Mouse (Mus musculus): ENCODE data around the gene Iscu. TPM values are rescaled to one million over a fixed set of nuclear protein-coding genes. Genes with fewer than 3 reads are reported as not detected.
A peak's percentile ranks its signal among the peaks of the same experiment; 100 is the strongest.

Iscu gene
- polyA plus RNA-seq, 2 experiments from 2014 or later: 7.1 to 10.8 TPM

- ATAC-seq: peak; percentile 44
Measured at GRCm38 (mm10) chr5:113815638-113816152, 43.1 kb downstream of the Iscu start.

GRCm38 (mm10) chr5:113818572-113818971 lies 46.0 kb downstream of the Iscu start:
- no peak for ATAC-seq

GRCm38 (mm10) chr5:113824228-113824627 lies 51.7 kb downstream of the Iscu start:
- ATAC-seq: peak; percentile 54

GRCm38 (mm10) chr5:113825558-113825957 lies 53.0 kb downstream of the Iscu start:
- ATAC-seq: peak; percentile 69

GRCm38 (mm10) chr5:113826619-113827018 lies 54.1 kb downstream of the Iscu start:
- no peak for ATAC-seq

Other genes starting within 250 kb of the Iscu start
- gene Cmklr1, start 122.3 kb upstream of the Iscu start, polyA plus RNA-seq (2017; shearing (Covaris generic)): not detected
- not detected for gene 1700069L16Rik, start 48.0 kb upstream of the Iscu start, polyA plus RNA-seq (2017; shearing (Covaris generic))
- 1 to 10 TPM; 3.9 to 8.6 TPM for gene Ficd, start 36.9 kb upstream of the Iscu start, polyA plus RNA-seq (2017; shearing (Covaris generic))
- gene Sart3, start 238 bp upstream of the Iscu start, polyA plus RNA-seq (2017; shearing (Covaris generic)): 10 to 100 TPM; 13.6 to 15.4 TPM
- not detected for gene Tmem119, start 27.8 kb downstream of the Iscu start, polyA plus RNA-seq (2017; shearing (Covaris generic))
- 100 to 1,000 TPM; 473 to 498 TPM for gene Selplg, start 59.9 kb downstream of the Iscu start, polyA plus RNA-seq (2017; shearing (Covaris generic))
- 10 to 100 TPM; 43.2 to 59.6 TPM for gene Coro1c, start 136.0 kb downstream of the Iscu start, polyA plus RNA-seq (2017; shearing (Covaris generic))
- gene Ssh1, start 221.1 kb downstream of the Iscu start, polyA plus RNA-seq (2017; shearing (Covaris generic)): 10 to 100 TPM; 13.0 to 14.6 TPM
- 1 to 10 TPM in 1 of 2 experiments, under 1 TPM in 1; 0.56 to 1.4 TPM for gene Dao, start 231.0 kb downstream of the Iscu start, polyA plus RNA-seq (2017; shearing (Covaris generic))